Mouse (Mus musculus): Measurements from ENCODE around the gene B3gnt9.

- TF ChIP-seq GATA1 (IDR thresholded peaks at IDR 0.05; ENCODE audit: low read length) (no peak), TAL1 (IDR thresholded peaks at IDR 0.05; ENCODE audit: low read length) (no peak)
Measured at GRCm38 (mm10) chr8:105264024-105264982, 9.3 kb upstream of the B3gnt9 start, which contains the start of the genes Tradd and Fbxl8.

Measured in erythroblast, embryonic 14.5 days (primary cell).